ENCODE assay signal across 10 mouse cellular contexts in the genomic region with DNA sequence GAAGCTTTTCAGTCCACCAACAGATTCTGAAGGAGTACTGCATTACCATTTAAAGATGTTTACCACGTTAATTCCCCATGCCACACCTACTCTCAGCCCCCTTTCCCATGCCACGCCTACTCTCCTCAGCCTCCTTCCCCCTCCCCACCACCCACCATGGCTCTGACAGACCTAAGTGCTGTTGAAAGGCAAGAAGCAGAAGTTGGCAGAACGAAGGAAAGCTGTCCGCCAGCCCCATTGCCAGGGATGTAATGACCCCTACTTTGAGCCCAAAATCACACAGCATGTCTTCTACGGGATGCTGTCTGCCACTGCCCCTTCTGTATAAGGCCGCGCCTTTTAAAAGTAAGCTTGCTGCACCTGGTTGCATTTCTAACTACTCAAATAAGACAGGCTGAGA. TPM values are rescaled to one million over a fixed set of nuclear protein-coding genes. Genes with fewer than 3 reads are reported as not detected.
DNase-seq lines count a peak whose midpoint lies in the region; ATAC-seq and TF ChIP-seq lines count a peak whose summit lies in the region.
"Had no signal": no experiment of that assay in that cellular context is flagged by ENCODE, and none has a peak within 500 bp of the region (broad histone marks: within the 10 kb centered on the region; RNA-seq: fewer than 3 reads in every experiment).

No protein-coding gene starts in this region.

- H3K9ac ChIP-seq in heart, embryonic 14.5 days (ENCODE audit: low read length), result peak overlapping the region; percentile 56; the same call in 1 of the 2 replicates
- no peak overlapping the region for H3K9ac ChIP-seq in MEL (ENCODE audit: control insufficient read depth, low read depth, low read length, poor library complexity, severe bottlenecking)
- no peak overlapping the region for H3K9ac ChIP-seq in forebrain, embryonic 16.5 days (replicated peaks; ENCODE audit: low read depth, low read length)

- H3K4me1 ChIP-seq in heart, embryonic 14.5 days (ENCODE audit: control insufficient read depth in 2 of 2, insufficient read depth in 2 of 2, low read length in 2 of 2), result peaks cover 13 to 29% of the 10 kb centered on the region in 2 experiments
- peaks cover 3 to 25% of the 10 kb centered on the region in 2 experiments; a peak in 3 of 4 replicates for H3K4me1 ChIP-seq in MEL (ENCODE audit: control insufficient read depth in 1 of 2, insufficient read depth in 2 of 2, low read length in 2 of 2)
- peaks cover 20% of the 10 kb centered on the region for H3K4me1 ChIP-seq in forebrain, embryonic 16.5 days (replicated peaks; ENCODE audit: control insufficient read depth, insufficient read depth, low read length)

- H3K27ac ChIP-seq in heart, embryonic 14.5 days (replicated peaks in 1 of 2; ENCODE audit: control insufficient read depth in 1 of 2, insufficient read depth in 1 of 2, low read depth in 2 of 2, low read length in 2 of 2), result no peak overlapping the region
- H3K27ac ChIP-seq in MEL (ENCODE audit: control insufficient read depth, low read depth, low read length), result no peak overlapping the region
- H3K27ac ChIP-seq in forebrain, embryonic 16.5 days (ENCODE audit: low read length), result no peak overlapping the region

- 10% methylated on average over 7 of the region's 7 CpGs for WGBS in heart, embryonic 14.5 days
- 17% methylated on average over 7 of the region's 7 CpGs for WGBS in forebrain, embryonic 16.5 days

- H3K79me2 ChIP-seq in MEL (ENCODE audit: control insufficient read depth, insufficient read depth, low read length, poor library complexity), result peaks cover 22% of the 10 kb centered on the region

- no peak for DNase-seq in heart, adult 9 months (ENCODE audit: low spot score in 2 of 2)
- DNase-seq in MEL (ENCODE audit: low read depth, low spot score), result peak; percentile 38
- DNase-seq in spleen, postnatal 10 days (ENCODE audit: low spot score in 2 of 2), result no peak
- DNase-seq in layer of hippocampus, adult 8-10 months (ENCODE audit: low spot score in 2 of 2), result no peak
- DNase-seq: kidney, postnatal 14 days had no signal

- no peak for TF ChIP-seq CTCF in MEL (IDR thresholded peaks at IDR 0.05 in 2 of 3, conservative IDR thresholded peaks at IDR 0.05 in 1 of 3; ENCODE audit: control insufficient read depth in 1 of 3, insufficient read depth in 1 of 3, low read depth in 2 of 3, low read length in 3 of 3, poor library complexity in 1 of 3, severe bottlenecking in 1 of 3)

- no peaks in the 10 kb centered on the region for H3K27me3 ChIP-seq in heart, embryonic 14.5 days (ENCODE audit: control insufficient read depth, insufficient read depth, low read length)
- no peaks in the 10 kb centered on the region for H3K27me3 ChIP-seq in MEL (ENCODE audit: control insufficient read depth in 1 of 2, insufficient read depth in 2 of 2, low read length in 2 of 2)
- H3K27me3 ChIP-seq in forebrain, embryonic 16.5 days (replicated peaks; ENCODE audit: control insufficient read depth, insufficient read depth, low read length), result no peaks in the 10 kb centered on the region
- H3K27me3 ChIP-seq: Patski had no signal

- no peaks in the 10 kb centered on the region for H3K36me3 ChIP-seq in heart, embryonic 14.5 days (ENCODE audit: control insufficient read depth, insufficient read depth, low read length)
- H3K36me3 ChIP-seq in MEL (ENCODE audit: control insufficient read depth in 1 of 2, insufficient read depth in 2 of 2, low read length in 2 of 2), result peaks cover 0 to 14% of the 10 kb centered on the region in 2 experiments; a peak in 2 of 4 replicates
- no peaks in the 10 kb centered on the region for H3K36me3 ChIP-seq in forebrain, embryonic 16.5 days (ENCODE audit: control insufficient read depth, insufficient read depth)

- peak overlapping the region; percentile 2 to 25; a peak in 2 of 4 replicates for H3K4me3 ChIP-seq in heart, embryonic 14.5 days (ENCODE audit: control insufficient read depth in 1 of 2, insufficient read depth in 1 of 2, low read depth in 1 of 2, low read length in 2 of 2)
- no peak overlapping the region for H3K4me3 ChIP-seq in MEL (ENCODE audit: control insufficient read depth in 1 of 2, insufficient read depth in 1 of 2, low read depth in 2 of 2, low read length in 2 of 2)
- no peak overlapping the region; the same call in 1 of the 2 replicates for H3K4me3 ChIP-seq in forebrain, embryonic 16.5 days (replicated peaks; ENCODE audit: low read length)

- no peaks in the 10 kb centered on the region for H3K9me3 ChIP-seq in heart, embryonic 14.5 days (ENCODE audit: control insufficient read depth, low read length)
- H3K9me3 ChIP-seq in MEL (replicated peaks; ENCODE audit: insufficient read depth, low read length), result no peaks in the 10 kb centered on the region
- no peaks in the 10 kb centered on the region for H3K9me3 ChIP-seq in forebrain, embryonic 16.5 days (ENCODE audit: control insufficient read depth, low read length)

- TF ChIP-seq POLR2A in MEL (IDR thresholded peaks at IDR 0.05; ENCODE audit: control insufficient read depth in 1 of 2, insufficient read depth in 1 of 2, low read depth in 1 of 2, low read length in 2 of 2, poor library complexity in 1 of 2), result no peak

- no peak for ATAC-seq in heart, embryonic 14.5 days (ENCODE audit: insufficient number of reproducible peaks, insufficient read depth, low FRiP score, low read depth)
- no peak for ATAC-seq in forebrain, embryonic 16.5 days
- ATAC-seq in megakaryocyte, adult 5-6 weeks (ENCODE audit: poor library complexity, severe bottlenecking), result peak; percentile 11; the same call in 1 of the 2 replicates
- ATAC-seq in erythroid progenitor cell, adult 5-6 weeks (replicated peaks; ENCODE audit: low FRiP score, poor library complexity, severe bottlenecking), result no peak
- ATAC-seq: Patski had no signal

- H3K4me2 ChIP-seq in heart, embryonic 14.5 days (ENCODE audit: low read length), result peak overlapping the region; percentile 53
- H3K4me2 ChIP-seq in forebrain, embryonic 16.5 days (ENCODE audit: low read length), result peak overlapping the region; percentile 31; the same call in 1 of the 2 replicates

- no peak for TF ChIP-seq RAD21 in MEL (IDR thresholded peaks at IDR 0.05; ENCODE audit: low read depth, low read length)

- no peak for TF ChIP-seq EP300 in MEL (IDR thresholded peaks at IDR 0.05; ENCODE audit: low read depth in 1 of 2, low read length in 2 of 2)

TF ChIP-seq in MEL, 35 proteins besides CTCF, POLR2A, EP300 and RAD21:
- TF ChIP-seq TBP (IDR thresholded peaks at IDR 0.05; ENCODE audit: low read depth, low read length), result no peak
- TF ChIP-seq MAZ (IDR thresholded peaks at IDR 0.05; ENCODE audit: low read depth, low read length), result no peak
- no peak for TF ChIP-seq TAL1 (IDR thresholded peaks at IDR 0.05; ENCODE audit: low read length)
- no peak for TF ChIP-seq USF2 (IDR thresholded peaks at IDR 0.05; ENCODE audit: borderline replicate concordance in 1 of 2, insufficient read depth in 1 of 2, low read depth in 1 of 2, low read length in 2 of 2)

RNA-seq across cellular contexts. Expression of gene Ubl3, which starts 1.7 kb away (rescaled TPM):
- polyA plus RNA-seq in heart, embryonic 14.5 days (2014; fragmentation: Nextera tagmentation; extraction: Ambion mirVana), result 80.2 and 81.3 TPM in 2 replicates
- 41.0 and 50.7 TPM in 2 replicates for total RNA-seq in MEL (2012; rRNA removed)
- polyA plus RNA-seq in MEL (2012; ENCODE audit: insufficient read depth in 1 of 2, insufficient read length in 2 of 2, low read depth in 1 of 2, low replicate concordance in 2 of 2, missing spikeins in 1 of 2), result 10 to 100 TPM in 1 of 2 experiments, not detected in 1; 59.0 TPM
- 75.7 and 84.2 TPM in 2 replicates for polyA plus RNA-seq in forebrain, embryonic 16.5 days (2015; fragmentation: Nextera tagmentation; extraction: Ambion mirVana)
- total RNA-seq in megakaryocyte, adult 5-6 weeks (2015), result 90.4 and 93.3 TPM in 2 replicates
- 122 and 130 TPM in 2 replicates for total RNA-seq in megakaryocyte, adult 5-6 weeks (2017)
- total RNA-seq in erythroid progenitor cell, adult 5-6 weeks (2015; ENCODE audit: low replicate concordance), result 13.4 and 17.7 TPM in 2 replicates
- 12.6 and 21.3 TPM in 2 replicates for total RNA-seq in erythroid progenitor cell, adult 5-6 weeks (2017; ENCODE audit: low replicate concordance)
- total RNA-seq in layer of hippocampus, adult 8-10 months (2022), result 100 to 1,000 TPM; 193 to 215 (median 201) TPM

Comparison
In these comparisons a context has a peak if more than half of its experiments do, and no peak if none do; other contexts are left out.
1. H3K4me3 ChIP-seq: peak in heart, embryonic 14.5 days (2 of 2); none in MEL (0 of 2) and forebrain, embryonic 16.5 days (single experiment).